Mouse (Mus musculus): ENCODE results near the gene Foxo1.

- TF ChIP-seq CTCF (IDR thresholded peaks at IDR 0.05), result no peak
- no peak for TF ChIP-seq EP300 (IDR thresholded peaks at IDR 0.05)
Observed at GRCm38 (mm10) chr3:52300517-52300916, 32.4 kb downstream of the Foxo1 start.

All from lung, postnatal 0 days (tissue).